Mouse (Mus musculus) frontal cortex, postnatal 25 days (tissue): ENCODE measurements at regions not wholly inside any gene's neighbourhood (a gene's known extent, or its start where the extent isn't known, plus 50 kb on each side); places are given as distances from the start of the nearest gene placed in this dataset.
"Not testable (repeated sequence)": the region's sequence is repeated elsewhere in the genome, so short reads cannot be mapped to it uniquely, and the experiment has no call there.

Experiments
- DNase-seq, 2 experiments: peaks; one replicate each; pipeline ENCODE4 v3.0.0; 2022; ENCODE audit warnings: low spot score in 2 of 2

DNA sequence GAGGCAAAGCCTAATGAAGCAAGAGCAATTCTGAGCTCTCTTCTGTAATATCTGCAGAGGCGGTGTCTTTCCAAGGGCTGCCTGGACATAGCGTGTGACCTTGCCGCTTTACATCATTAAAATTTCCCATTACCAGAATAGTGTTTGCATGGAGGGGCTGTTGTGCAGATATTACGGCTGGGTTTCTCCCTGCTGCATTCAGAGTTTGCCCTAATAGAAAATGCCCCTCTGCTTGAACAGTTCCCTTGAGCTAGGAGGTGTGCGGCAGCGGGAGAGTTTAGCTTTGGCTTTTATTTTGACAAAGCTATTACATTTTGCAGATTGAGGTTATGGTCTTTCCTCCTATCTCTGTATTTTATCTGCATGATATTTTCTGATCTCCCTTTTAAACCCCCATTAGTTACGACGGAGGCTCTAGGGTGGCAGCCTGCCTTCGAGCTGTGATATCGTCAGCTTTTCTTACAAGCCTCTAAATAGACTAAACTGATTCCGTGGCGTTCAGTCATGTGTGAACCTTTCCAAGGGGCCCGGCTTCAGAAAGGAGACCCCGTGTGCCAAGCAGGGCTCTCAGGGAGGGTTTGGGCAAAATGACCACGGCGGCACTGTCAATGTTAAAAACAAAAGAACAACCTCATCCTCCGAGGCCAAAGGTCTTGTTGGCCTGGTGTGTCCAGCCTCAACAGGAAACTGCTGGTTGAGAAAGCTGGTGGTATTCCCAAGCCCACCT lies 182.2 kb upstream of the Pmfbp1 start:
- no peak for DNase-seq

DNA sequence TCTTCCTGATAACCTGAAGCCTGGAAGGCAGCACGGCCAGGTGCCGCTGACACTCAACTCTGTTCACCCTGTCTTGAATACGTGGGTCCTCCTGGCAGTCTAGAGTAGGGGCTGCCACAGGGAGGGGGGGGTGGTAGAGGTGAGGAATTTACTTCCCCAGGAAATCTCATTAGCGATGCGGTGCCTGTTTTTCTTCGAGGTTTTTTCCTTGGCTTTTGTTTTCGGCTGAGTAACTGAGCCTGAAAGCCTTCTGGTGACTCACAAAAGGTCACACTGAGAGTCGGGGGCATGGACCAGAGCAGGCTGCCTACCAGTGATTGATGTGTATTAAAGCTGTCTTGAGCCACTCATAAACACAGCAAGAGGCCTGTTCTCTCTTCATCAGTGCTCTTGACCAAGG lies 181.1 kb upstream of the Pmfbp1 start:
- DNase-seq: no peak

DNA sequence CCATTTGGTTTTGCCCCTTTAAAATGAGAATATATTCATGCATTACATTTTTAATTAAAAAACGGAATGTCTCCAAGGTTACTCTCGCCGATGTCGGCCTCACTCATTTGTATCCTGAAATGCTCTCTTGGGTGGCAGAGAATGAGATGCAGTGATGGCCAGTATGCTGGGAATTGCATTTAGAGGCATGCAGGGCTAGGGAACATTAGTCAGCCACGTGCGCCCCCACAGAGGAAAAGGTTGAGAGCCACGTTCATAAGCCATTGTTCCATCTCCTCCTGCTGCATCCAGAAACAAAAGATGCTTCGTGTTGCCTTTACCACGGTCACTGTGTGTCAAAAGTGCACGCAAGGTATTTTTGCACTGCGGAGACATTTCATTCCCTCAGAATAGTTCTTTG lies 172.9 kb upstream of the Pmfbp1 start:
- DNase-seq: no peak

DNA sequence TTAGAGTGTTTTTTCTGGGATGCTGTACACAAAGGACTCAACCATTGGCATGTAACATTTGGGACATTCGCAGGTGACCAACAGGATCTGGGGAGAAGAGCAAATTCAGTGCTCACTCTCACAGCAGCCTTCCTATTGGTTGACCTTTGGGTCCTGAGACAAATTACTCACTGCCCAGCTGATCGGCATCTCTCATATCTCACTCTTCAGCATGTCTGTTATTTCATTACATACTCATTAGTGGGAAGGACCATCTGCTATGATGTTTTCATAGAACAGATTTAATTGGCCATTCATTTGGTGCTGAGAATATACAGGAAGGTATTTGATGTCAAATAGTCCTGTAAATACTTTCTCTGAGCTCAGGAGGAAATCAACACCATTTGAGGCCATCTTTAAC lies 170.5 kb upstream of the Pmfbp1 start:
- no peak for DNase-seq

DNA sequence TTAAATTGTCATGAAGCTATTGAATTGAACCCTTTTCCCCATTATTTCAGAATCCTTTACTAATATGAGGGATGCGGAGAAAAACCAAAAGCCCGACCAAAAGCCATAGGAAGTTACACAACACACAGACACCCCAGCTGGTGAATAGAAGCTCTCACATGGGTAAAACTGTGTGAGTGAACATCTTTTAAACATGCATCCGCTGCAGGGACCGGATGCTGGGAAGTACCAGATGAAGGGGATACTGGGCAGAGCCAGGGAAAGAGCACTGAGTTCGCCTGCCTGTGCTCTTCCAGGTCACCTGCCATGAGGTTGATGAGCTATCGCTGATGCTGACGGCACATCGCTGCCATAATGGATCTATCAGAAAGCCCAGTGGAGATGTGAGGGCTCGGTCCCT lies 169.6 kb upstream of the Pmfbp1 start:
- DNase-seq: no peak

DNA sequence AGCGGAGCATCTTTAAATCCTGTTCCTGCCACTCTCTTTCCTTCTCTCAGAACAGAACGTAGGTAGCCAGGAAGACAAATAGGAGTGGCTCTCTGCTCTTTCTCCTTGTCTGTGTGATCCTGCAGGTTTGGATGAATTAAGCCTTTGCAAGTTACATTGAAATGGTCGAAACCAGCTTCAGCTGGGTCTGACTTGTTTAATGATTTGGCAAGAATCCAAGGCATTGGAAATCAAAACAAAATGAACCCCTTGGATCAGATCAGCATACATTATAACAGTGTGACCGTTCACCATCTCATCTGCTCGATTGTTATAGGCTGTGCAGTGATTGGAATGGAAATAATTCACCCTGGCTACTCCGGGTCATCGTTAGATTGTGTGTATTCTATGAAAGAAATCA lies 157.6 kb upstream of the Pmfbp1 start:
- DNase-seq: no peak

DNA sequence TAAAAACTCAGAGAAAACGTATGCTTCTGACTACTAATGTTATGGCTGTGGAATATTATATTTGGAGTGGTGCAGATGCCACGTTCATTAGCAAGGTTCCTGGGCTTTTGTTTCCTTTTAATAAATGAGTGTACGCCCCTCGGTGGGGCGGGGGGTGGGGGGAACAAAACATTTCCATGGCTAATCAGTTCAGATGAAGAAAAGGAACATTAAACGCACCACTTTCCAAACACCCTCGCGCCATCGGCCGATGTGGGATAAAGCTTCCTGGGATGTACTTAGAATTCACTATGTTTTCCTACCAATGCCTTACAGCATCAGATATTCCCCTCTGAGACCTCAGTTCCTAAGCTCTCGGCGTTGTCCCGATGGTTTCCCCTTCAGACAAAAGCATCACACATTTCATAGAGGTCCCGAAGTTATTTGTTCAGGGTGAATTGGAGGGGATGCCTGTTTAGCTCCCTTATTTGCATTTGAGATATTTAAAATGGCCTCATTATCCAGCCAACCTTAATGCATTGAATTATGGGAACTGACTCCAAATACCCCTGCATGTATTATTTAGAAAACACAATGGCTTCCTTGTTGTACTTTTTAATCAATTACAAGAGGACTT lies 155.5 kb upstream of the Pmfbp1 start:
- DNase-seq: no peak

DNA sequence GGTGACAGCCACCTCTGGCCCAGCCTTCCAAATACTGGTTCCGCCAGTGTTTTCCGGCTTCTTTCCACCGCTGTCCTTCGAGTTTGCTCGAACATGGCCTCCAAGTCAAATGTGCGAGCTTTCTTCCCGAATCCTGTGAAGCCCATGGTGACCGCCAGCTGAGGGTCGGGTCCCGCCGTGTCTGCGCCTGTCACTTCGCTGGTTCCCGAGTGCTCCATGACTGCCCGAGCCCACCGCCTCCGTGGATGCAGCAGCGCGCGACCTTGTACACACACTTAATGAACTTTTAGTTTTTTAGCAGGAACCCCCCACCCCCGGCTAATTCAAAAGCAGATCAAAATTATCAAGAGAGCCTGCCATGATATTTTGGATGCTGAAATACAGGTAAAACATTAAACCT lies 153.2 kb upstream of the Pmfbp1 start:
- DNase-seq: not testable (repeated sequence)

DNA sequence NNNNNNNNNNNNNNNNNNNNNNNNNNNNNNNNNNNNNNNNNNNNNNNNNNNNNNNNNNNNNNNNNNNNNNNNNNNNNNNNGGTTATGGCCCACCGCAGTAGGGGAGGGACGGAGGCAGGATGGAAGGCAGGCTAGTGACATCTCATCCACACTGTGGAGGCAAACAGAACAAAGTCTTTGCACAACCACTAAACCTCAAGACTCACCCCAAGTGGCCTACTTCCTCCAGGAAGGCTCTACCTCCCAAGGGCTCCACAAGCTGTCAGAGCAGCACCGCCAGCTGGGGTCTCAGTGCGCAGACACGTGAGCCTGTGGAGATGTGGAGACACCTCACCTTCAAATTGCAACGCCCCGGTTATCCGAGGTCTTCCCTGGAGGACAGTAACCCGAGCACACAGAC lies 138.7 kb upstream of the Pmfbp1 start:
- DNase-seq: no peak

DNA sequence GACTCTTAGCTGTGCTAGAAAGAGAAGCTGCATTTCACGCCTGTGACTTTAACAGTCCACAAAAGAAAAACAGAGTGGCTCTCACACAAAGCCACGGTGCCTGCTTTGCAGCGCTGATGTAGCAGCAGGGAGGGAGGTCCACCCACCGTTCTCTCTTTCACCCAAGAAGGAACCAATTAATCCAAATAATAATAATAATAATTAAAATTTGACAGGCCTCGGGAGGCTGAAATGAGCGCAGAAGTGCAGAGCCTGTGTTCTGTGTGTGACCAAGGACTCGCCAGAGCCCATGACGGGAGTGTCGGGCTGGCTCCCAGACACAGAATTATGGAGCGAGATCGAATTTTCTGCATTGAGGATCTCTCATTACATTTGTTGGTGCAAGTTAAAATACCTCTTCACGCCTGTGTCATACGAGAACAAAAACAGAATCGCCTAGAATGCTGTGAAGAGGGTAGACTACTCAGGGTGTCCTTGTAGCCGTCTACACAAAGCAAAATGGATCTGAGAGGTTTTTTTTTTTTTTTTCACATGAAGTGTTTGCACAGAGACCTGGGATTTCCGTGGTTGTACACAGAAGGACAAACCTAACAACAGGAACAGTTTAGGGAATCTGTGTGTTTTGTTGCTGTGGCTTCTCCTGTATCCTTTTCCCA lies 134.3 kb upstream of the Pmfbp1 start:
- no peak for DNase-seq

DNA sequence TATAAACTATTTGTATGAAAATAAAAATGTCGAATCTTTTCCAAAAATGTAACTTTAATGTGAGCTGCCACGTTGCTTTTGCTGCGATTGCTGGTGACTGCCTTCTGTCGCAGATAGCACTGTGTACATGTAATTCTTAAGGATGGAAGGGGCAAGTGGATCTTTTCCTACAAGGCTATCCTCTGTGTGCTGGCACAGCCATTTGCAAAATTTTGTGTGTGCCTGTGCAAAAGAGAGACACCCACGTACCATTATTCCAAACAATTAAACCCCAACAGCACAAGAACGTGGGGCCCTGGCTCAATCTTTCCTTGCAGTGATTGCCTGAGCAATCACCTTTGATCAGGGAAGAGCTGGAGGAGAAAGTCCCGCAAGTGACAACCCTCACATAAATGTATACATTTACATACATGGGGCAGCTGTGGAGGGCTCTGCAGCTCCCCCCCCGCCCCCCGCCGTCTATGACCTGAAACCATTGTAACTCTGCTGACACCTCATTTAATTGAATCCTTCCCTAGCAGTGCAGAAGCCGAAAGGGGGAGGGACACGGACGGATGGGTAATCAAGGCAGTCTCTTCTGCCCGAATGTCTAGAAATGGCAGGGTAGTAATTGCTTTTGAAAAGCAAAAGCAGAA lies 133.6 kb upstream of the Pmfbp1 start:
- DNase-seq: no peak

DNA sequence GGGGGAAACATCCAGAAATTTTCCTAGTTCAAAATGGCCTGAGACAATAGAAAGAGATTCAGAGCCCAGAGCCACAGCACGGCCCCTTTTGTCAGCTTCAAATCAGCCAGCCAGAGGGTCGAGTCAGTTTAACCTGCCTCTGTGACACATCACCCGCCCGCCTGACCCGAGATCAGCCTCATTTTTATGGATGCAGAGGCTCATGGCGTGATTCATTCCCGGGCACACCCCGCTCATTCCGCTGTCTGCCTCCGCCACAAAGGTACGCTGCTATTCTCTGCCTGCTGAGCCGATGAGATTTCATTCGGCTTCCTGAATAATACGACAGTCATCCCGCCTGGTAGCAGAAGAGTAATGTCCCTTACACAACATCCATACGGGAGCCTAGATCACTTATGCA lies 132.9 kb upstream of the Pmfbp1 start:
- DNase-seq: peak in 1 of 2 experiments; percentile 29

DNA sequence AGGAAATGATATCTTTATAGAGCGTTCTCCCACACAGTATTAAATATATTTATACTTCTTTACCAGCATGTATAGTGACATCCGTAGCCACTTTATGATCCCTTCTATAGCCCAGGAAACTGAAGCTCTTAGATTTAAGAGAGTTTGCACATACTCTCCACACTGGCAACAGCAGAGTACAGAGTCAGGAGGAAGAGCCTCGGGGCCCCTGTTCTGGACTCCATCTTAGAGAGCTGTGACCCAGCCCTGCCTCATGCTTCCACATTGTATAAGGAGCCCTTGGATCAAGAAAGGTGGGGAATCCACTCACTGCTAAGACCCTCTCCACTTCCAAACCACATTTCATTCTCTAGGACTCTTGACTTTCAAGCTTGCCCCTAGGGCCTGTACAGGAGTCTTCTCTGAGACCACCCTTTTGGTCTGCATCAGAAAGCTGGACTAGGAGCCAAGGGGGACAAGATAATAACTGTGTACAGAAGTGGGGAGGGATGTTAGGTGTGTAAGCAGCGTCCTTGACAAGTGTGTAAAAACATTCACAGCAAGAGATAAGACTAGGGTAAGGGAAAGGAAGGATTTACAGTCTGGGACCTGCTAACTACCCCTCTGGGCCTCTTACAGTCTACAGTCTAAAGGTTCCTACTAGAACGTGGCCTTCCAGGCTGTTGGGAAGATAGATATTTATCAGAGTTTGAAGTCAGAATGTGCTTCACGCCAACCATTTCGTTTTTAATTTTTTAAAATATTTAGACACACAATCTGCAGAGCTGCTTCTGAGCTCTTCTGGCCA lies 132.1 kb upstream of the Pmfbp1 start:
- DNase-seq: no peak

DNA sequence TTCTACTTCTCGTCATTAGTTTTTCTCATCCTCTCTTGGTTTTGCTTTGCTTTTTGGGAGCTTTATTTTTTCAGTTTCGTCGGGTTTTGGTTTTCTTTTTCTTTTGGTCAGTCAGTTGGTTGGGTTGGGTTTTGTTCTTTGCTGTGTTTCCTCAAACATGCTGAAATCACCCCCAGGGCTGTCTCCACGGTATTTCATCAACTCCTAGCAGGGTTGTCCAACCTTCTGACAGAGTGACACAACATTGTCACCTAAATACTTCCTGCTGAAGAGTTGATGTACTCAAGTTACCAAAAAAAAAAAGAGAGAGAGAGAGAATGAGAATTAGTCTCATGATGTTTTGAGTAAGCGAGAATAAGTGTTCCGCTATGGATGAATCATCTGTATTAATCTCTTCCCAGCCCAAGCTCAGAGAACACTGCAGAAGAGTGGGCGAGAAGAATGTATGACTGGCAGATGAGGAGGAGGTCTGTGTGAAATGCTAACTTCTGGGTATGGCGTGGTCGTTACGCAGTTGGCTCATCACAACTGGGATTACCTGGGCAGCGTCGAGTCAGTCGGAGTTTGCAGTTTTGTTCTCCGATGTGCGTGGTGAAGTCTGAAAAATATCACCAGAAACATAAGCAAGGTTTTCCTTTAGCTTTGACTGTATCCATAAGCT lies 130.5 kb upstream of the Pmfbp1 start:
- DNase-seq: no peak

DNA sequence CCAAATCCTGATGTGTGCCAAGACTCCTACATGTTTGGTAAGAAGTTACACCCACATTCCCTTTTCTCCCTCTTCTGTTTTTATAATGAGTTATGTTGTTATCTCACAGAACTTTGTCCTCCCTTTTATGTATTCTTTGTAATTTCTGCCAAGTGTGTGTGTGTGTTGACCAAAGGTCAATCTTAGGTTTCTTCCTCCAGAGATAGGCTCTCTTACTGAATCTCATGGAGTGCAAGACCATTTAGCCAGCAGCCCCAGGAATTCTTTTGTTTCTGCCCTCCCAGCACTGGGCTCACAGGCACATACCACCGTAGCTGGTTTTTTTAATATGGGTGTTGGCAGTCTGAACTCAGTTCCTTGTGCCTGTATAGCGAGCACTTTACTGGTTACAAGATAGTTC lies 119.8 kb upstream of the Pmfbp1 start:
- DNase-seq: no peak

DNA sequence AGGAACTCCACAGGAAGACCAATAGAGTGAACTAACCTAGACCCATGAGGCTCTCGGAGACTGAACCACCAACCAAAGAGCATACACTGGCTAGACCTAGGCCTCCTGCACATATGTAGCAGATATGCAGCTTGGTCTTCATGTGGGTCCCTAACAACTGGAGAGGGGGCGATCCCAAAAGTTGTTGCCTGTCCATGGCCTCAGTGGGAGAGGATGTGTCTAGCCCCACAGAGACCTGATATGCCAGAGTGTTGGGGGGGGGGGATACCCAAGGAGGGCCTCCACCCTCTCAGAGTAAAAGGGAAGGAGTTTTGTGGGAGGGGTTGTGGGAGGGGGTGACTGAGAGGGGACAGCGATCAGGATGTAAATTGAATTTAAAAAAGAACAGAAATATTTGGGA lies 108.9 kb upstream of the Pmfbp1 start:
- no peak for DNase-seq

DNA sequence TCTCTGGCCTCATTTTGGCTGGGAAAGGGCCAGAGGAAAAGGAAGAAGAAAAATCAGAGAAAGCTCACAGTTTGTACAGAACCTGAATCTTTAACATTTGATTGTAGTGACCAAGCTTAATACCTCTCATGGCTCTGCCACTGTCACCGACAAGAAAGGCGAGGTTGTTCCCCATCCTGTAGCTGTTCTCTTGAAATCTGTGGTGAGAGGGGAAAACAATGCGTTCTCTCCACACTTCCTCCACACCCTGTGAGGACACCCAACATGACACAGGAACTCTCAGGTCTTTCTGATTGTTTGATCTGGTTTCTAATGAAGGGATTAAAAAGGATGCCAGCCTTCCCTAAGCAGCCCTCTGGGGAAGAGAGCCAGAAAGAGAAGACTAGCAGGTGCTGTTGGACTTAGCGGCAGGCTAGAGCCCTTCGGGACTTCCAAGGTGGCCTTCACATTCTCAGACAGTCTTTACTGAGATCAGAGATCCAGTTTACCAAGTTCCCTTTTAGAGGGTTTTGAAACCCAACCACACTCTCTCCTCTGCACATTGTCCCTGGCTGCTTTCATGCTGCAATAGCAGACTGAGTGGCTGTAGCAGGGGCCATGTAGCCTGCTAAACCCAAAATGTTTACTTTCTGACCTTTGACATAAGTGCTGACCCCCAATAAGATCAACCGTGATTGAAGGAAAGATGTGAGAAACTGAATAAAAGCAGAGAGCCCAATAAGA lies 98.5 kb upstream of the Pmfbp1 start:
- DNase-seq: no peak

DNA sequence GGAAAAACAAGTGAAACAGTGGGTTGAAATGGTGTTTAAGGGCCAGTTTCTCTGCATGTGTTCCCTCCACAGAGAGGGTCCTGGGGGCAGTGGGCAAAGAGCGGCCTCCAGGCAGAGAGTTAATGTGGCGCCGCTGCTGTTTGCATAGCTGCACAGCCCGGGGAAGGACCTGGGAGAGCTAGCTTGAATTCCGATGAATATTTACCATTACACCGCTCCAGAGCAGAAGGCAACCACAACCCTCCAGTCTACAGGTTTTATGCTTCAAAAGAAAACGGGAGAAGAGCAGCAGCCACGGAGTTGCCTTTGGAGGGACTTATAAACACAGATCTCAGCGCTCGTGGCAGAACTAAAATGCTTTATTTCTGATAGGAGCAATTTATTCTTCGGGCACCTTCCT lies 94.2 kb upstream of the Pmfbp1 start:
- DNase-seq: no peak

DNA sequence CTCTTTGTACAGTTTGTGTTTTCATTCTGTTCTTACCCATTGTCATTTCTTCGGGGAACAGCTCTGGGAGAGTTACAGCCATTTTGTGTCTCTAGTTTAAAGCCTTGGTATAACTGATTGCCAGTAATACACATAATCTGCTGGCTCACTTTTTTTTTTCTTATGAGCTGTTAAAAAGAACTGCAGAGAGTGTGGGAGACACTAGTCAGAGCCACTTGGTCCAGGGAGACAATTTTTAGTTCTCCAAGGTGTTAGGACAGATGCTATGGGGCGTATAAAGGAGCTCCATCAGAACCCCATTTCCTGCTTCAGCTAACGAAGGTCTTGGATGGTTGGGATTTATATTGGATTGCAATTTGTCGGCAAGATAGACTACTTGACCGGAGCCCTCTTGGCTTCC lies 93.6 kb upstream of the Pmfbp1 start:
- DNase-seq: no peak

DNA sequence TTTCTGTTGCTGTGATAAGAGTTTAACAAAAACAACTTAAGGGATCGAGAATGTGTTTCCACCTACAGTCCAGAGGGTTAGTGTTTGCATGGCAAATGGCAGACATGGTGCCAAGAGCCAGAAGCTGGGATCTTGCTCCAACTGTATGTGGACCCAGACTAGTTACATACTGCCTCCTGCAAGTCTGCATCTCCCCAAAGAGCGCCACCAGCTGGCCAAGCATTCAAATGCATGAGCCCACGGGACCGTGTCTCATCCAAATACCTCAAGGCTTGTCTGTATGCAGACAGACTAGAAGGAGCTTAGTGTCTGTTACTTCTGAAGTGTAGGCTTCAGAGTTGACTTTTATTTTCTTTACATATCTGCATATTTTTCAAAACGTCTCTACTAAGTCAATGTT lies 85.9 kb upstream of the Pmfbp1 start:
- no peak for DNase-seq

DNA sequence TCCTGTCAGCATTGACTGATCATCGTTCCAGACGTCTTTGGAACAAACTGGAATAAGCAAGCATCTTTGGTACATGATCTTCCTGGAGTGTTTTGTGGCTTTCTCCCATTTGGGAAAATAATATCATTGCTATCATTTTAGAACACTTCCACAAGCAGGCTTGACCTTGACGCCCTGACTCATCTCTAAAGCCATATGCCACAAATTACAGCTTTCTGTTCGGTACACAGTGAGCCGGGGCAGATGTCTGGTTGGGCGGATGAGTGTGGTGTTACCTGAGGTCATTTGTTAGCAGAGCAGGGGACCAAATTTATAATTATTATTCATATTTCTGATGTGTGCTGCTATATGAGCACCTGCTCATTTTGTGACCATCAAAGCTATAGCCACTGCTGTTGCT lies 83.3 kb upstream of the Pmfbp1 start:
- no peak for DNase-seq
